Mouse (Mus musculus) liver, adult 10 weeks (tissue): ENCODE results near the gene Heatr9. TPM values are rescaled to one million over a fixed set of nuclear protein-coding genes. Genes with fewer than 3 reads are reported as not detected.

Source experiments
- polyA plus RNA-seq: library from polyadenylated mRNA; stranded (reverse); fragments of 350-450 nt; fragmentation: Illumina TruSeq; extraction: RNeasy Lipid Tissue Mini Kit (QIAGEN cat#74804); gene quantifications from one replicate; pipeline ENCODE4 v1.2.3, GENCODE M21; 2014; ENCODE audit warnings: low read depth, low replicate concordance

Heatr9 gene
- not detected for polyA plus RNA-seq

DNA sequence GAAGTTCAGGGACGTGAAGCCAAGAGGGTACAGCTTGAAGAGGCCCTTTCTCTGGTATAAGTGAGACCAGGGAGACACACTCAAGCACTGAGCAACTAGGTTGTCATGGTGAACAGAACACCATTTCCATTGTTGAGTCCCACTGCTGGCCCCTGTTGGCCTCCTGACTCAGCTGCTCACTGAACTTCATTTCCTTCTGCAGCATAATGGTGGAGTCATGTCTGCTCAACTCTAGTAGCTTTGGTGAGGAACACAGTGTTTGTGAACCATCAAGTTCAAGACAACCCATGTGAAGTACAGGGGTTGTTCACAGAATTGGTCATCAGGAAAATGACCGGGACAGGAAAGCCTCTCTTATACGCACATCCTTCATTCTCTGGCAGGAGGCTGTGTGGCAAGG lies at the start of gene Heatr9:
TSS of gene Heatr9 (minus strand) at position 101 of the 400 bp plus-strand sequence.

DNA sequence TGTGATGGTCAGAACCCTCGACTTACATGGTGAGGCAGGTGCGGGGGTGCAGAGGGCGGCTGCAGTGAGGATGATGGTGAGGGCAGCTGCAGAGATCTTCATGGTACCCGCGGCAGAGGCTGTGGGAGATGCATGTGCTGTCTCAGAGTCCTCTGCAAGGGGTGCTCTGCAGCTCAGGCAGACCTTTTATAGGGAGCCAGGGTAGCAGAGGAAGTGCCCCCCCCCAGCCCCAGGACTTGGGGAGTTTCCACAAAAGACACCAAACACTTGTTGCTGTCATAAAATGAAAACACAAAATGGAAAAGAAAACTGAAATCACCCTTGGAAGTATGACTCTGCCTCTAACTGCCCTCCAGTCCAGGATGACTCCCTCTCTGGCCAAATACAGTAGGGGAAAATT lies 8.4 kb upstream of the Heatr9 start, which contains the start of gene Ccl5:
TSS of gene Ccl5 (minus strand) at position 159 of the 400 bp plus-strand sequence.

DNA sequence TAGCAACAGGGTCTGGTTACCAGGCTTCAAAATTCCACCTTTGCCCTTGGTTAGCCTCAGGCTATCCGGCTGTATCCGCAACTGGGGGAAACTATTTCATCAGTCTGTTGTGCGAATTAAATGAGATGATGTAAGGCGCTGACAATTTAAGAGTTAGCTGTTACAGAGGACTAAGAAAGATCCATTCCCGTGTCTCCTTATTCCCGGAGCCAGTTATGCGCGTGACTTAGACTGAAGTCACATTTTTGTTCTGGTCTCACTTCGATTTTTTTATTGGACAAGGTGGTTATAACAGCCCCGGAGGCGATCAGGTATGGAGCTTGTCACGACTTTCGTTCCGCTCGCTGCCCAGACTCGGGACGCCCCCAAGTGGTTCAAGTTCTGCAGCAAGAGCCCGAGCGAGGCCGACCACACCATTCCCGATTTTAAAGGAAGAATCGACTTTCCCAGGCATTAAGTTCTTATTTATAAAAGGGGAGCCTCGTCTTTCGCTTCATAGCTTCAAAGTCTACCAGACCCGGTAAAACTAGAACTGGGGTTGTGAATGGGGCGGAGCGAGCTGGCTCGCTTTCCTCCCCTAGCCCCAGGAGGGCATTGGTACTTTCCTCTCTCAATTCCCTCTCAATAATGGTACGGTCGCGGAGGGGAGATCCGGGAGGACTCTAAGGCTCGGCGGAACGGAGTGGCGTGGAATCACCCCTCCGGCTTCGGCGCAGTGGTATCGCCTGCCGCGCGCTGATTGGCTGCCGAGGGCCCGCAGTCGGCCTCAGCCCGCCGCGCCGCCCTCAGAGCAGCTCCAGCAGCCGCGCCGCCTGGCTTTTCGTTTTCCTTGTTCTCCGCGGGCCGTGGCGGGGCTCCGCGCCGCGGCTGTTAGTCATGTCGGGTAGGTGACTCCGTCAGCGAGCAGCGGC lies 49.4 kb downstream of the Heatr9 start, which contains the start of gene Taf15:
TSS of gene Taf15 (plus strand) at position 763 of the 911 bp plus-strand sequence.

DNA sequence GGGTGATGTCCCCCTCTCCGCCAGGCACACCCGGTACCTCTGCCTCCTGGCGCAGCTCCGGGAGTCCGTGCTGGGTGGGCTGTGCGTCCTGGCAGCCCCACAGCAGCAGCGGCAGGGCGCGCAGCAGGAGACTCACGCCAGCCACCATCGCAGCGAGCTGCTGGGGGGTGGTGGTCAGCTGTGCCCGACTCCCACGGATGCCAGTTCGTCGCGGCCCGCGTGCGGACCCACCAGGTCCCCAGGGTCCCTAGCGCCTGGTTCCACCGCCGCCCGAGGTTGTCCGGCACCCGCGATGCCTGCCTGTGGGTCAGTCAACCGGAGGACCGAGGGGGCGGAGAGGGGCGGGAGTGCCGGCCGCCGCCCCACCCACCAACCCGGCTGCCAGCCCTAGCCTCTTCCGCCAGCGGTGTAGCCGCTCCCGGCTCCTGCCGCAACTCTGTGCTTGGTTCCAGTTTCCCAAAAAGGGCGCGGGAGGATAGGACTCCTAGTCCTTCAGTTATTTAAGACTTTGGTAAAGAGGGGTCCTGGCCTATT lies 59.2 kb downstream of the Heatr9 start, which contains the start of gene Mmp28:
TSS of gene Mmp28 (minus strand) at position 361 of the 534 bp plus-strand sequence.

Other genes with a start within 250 kb of the Heatr9 start
- not detected for gene Slfn14, start 235.4 kb downstream of the Heatr9 start, polyA plus RNA-seq
- gene Ap2b1, start 223.2 kb downstream of the Heatr9 start, polyA plus RNA-seq = 14.0 TPM
- 25.0 TPM for gene Pex12, start 219.6 kb downstream of the Heatr9 start, polyA plus RNA-seq
- gene Rasl10b, start 113.0 kb downstream of the Heatr9 start, polyA plus RNA-seq = not detected
- not detected for gene Gas2l2, start 92.7 kb downstream of the Heatr9 start, polyA plus RNA-seq
- not detected for gene 1700020L24Rik, start 84.5 kb downstream of the Heatr9 start, polyA plus RNA-seq
- not detected for gene Mmp28, start 59.1 kb downstream of the Heatr9 start, polyA plus RNA-seq
- 112 TPM for gene Taf15, start 49.1 kb downstream of the Heatr9 start, polyA plus RNA-seq
- 2.0 TPM for gene Ccl5, start 8.3 kb upstream of the Heatr9 start, polyA plus RNA-seq
- 188 TPM for gene Ccl9, start 56.5 kb upstream of the Heatr9 start, polyA plus RNA-seq
- 19.0 TPM for gene Ccl6, start 70.9 kb upstream of the Heatr9 start, polyA plus RNA-seq
- gene Rpl9-ps1, start 123.4 kb upstream of the Heatr9 start, polyA plus RNA-seq = not detected
- 0.58 TPM for gene Ccl3, start 127.2 kb upstream of the Heatr9 start, polyA plus RNA-seq
- gene Ccl4, start 140.4 kb upstream of the Heatr9 start, polyA plus RNA-seq = not detected
- gene Wfdc17, start 181.8 kb upstream of the Heatr9 start, polyA plus RNA-seq = 88.0 TPM
- not detected for gene Wfdc18, start 186.8 kb upstream of the Heatr9 start, polyA plus RNA-seq
- gene Wfdc21, start 224.8 kb upstream of the Heatr9 start, polyA plus RNA-seq = 1,776 TPM
- 2.7 TPM for gene Heatr6, start 231.5 kb upstream of the Heatr9 start, polyA plus RNA-seq